ENCODE assay signal across 8 mouse cellular contexts in the genomic region with DNA sequence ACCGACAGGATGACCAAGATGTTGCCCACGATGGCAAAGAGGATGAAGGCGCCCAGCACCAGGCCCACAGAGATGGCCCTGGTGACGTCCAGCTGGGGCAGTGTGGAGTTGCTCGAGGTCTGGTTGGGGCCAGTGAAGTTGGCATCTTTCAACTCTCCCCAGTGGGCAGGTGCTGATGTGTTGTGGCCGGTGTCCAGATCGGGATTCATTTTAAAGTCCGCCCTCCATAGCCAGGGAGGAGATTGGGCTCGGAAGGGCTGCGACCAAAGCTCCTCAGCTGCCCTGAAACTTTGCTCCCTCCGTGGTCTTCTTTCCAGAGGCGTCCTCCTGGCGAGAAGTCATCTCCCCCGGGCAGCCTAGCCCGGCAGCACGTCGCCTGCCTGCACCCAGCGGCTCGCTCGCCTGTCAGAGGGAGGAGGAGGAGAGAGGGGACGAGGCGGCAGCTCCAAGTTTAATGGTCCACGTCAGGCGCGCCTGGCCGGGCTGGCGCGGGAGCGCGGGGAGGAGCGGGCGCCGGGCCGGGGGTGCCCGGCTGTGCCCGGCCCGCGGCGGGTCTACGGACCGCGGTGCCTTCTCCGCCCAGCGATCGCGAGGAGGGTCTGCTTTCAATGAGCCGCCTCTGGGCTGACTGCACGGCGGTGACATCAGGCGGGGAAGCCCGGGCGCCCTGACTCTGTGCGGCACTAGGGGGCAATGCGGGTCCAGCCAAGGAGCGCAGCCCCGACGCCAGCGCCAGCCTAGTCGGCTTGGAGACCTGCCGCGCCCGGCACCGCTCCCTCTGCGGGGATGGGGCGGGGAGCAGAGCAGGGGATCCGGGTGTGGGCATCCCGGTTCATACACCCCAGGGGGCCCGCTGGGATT.
DNase-seq lines count a peak whose midpoint lies in the region; ATAC-seq and TF ChIP-seq lines count a peak whose summit lies in the region.

No protein-coding gene starts in this region.

- no peaks in the 10 kb centered on the region for H3K9me3 ChIP-seq in embryonic facial prominence, embryonic 10.5 days
- H3K9me3 ChIP-seq in intestine, postnatal 0 days (ENCODE audit: control insufficient read depth): no peaks in the 10 kb centered on the region

- H3K4me3 ChIP-seq in embryonic facial prominence, embryonic 10.5 days: peak overlapping the region; percentile 61
- H3K4me3 ChIP-seq in intestine, postnatal 0 days (ENCODE audit: low read depth, low read length): peak overlapping the region; percentile 37

- no peaks in the 10 kb centered on the region for H3K36me3 ChIP-seq in embryonic facial prominence, embryonic 10.5 days (replicated peaks)
- no peaks in the 10 kb centered on the region for H3K36me3 ChIP-seq in intestine, postnatal 0 days (ENCODE audit: control insufficient read depth, insufficient read depth)

- 5% methylated on average over 68 of the region's 68 CpGs for WGBS in embryonic facial prominence, embryonic 10.5 days
- 6% methylated on average over 67 of the region's 68 CpGs for WGBS in intestine, postnatal 0 days

- peak; percentile 81 for TF ChIP-seq CTCF in intestine, postnatal 0 days (IDR thresholded peaks at IDR 0.05; ENCODE audit: low read depth)

- peak overlapping the region; percentile 37; the same call in 1 of the 2 replicates for H3K27ac ChIP-seq in embryonic facial prominence, embryonic 10.5 days (replicated peaks)
- H3K27ac ChIP-seq in intestine, postnatal 0 days (ENCODE audit: low read depth, low read length): no peak overlapping the region

- peaks cover 12% of the 10 kb centered on the region for H3K4me1 ChIP-seq in embryonic facial prominence, embryonic 10.5 days
- H3K4me1 ChIP-seq in intestine, postnatal 0 days (replicated peaks; ENCODE audit: control insufficient read depth, insufficient read depth, low read length): no peaks in the 10 kb centered on the region

- H3K4me2 ChIP-seq in intestine, postnatal 0 days (replicated peaks; ENCODE audit: low read depth): peak overlapping the region; percentile 76

- ATAC-seq in intestine, postnatal 0 days: peak; percentile 63

- peak; percentile 90 for DNase-seq in adrenal gland, postnatal 10 days
- peak; percentile 90 for DNase-seq in embryonic facial prominence, embryonic 10.5 days (ENCODE audit: low spot score)
- DNase-seq in heart, adult 11 months: peak; percentile 96
- DNase-seq in left cerebral cortex, postnatal 36 days (ENCODE audit: low spot score in 2 of 2): peak; percentile 72 to 83
- peak; percentile 81 for DNase-seq in mesoderm, embryonic 11.5 days (ENCODE audit: low read depth, low spot score)
- peak; percentile 81 for DNase-seq in right cerebral cortex, postnatal 4 days
- DNase-seq in B cell, adult 2 months: no peak

- H3K9ac ChIP-seq in intestine, postnatal 0 days (ENCODE audit: low read depth, low read length): no peak overlapping the region

- peaks cover 51% of the 10 kb centered on the region for H3K27me3 ChIP-seq in embryonic facial prominence, embryonic 10.5 days (replicated peaks; ENCODE audit: low read depth, poor library complexity, severe bottlenecking)
- H3K27me3 ChIP-seq in intestine, postnatal 0 days (replicated peaks; ENCODE audit: control insufficient read depth, insufficient read depth, low read length): peaks cover 18% of the 10 kb centered on the region

- intact Hi-C loops in left cerebral cortex, postnatal 36 days (cut with DNase I): loop anchor here (2.0 to 10.0 kb wide), 2 partner anchors 379 to 489 kb away; no protein-coding TSS in a partner anchor

Comparison
In these comparisons a context has a peak if more than half of its experiments do, and no peak if none do; other contexts are left out.
1. DNase-seq: peak in adrenal gland, postnatal 10 days (single experiment), embryonic facial prominence, embryonic 10.5 days (single experiment), heart, adult 11 months (single experiment), left cerebral cortex, postnatal 36 days (2 of 2), mesoderm, embryonic 11.5 days (single experiment) and right cerebral cortex, postnatal 4 days (single experiment); none in B cell, adult 2 months (0 of 2).